Comparison of ENCODE assay signal across 24 mouse cellular contexts in the genomic region with DNA sequence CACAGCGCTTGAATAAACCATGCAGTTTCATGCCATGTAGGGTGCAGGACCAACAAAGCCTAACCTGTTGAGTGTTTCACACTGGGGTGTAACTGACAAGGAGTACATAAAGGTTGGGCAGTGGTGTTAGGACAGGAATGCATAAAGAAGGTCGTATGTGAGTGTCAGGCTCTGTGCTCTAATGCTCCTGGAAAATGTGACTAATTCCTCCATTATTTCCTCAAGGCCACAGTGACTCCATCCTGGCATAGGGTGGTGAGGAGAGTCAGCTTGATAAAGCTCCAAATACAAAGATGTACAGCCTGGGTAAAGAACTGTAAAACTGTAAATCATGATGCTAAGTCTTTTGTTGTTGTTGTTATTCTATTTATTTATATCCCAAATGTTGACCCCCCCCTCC.
A peak's percentile ranks its signal among the peaks of the same experiment; 100 is the strongest.
DNase-seq lines count a peak whose midpoint lies in the region; ATAC-seq and TF ChIP-seq lines count a peak whose summit lies in the region.
"Had no signal": no experiment of that assay in that cellular context is flagged by ENCODE, and none has a peak within 500 bp of the region (broad histone marks: within the 10 kb centered on the region; RNA-seq: fewer than 3 reads in every experiment).

No protein-coding gene starts in this region.

- H3K9me3 ChIP-seq in kidney, embryonic 14.5 days (ENCODE audit: control insufficient read depth, low read length): no peaks in the 10 kb centered on the region
- H3K9me3 ChIP-seq in forebrain, embryonic 14.5 days (replicated peaks; ENCODE audit: control insufficient read depth, low read length): no peaks in the 10 kb centered on the region
- H3K9me3 ChIP-seq: forebrain, embryonic 15.5 days; hindbrain, embryonic 12.5 days; hindbrain, embryonic 15.5 days had no signal

- no peak overlapping the region for H3K9ac ChIP-seq in kidney, embryonic 14.5 days (ENCODE audit: low read depth, low read length)
- no peak overlapping the region for H3K9ac ChIP-seq in forebrain, embryonic 14.5 days (ENCODE audit: low read length)
- H3K9ac ChIP-seq: forebrain, embryonic 15.5 days; hindbrain, embryonic 12.5 days; hindbrain, embryonic 15.5 days had no signal

- CTCF ChIA-PET in Patski (lab: Charles Lee): no interaction called here

- H3K36me3 ChIP-seq in kidney, embryonic 14.5 days (ENCODE audit: control insufficient read depth, insufficient read depth, low read length): no peaks in the 10 kb centered on the region
- no peaks in the 10 kb centered on the region for H3K36me3 ChIP-seq in forebrain, embryonic 14.5 days (ENCODE audit: control insufficient read depth, insufficient read depth, low read length)
- H3K36me3 ChIP-seq: forebrain, embryonic 15.5 days; G1E; hindbrain, embryonic 12.5 days; hindbrain, embryonic 15.5 days had no signal

- POLR2A ChIA-PET in Patski (lab: Charles Lee): interaction anchor here (0.9 kb wide), 1 partner anchor 12 kb away, joined by 3 read pairs; no protein-coding TSS in a partner anchor

- TF ChIP-seq POLR2A in embryonic fibroblast, embryonic 13.5 days (IDR thresholded peaks at IDR 0.05; ENCODE audit: low read depth, low read length): no peak

- in situ Hi-C loops in Patski (cut with MboI; ENCODE audit: low pct_unique_long_range_greater_than_20kb): loop anchor here (10.0 kb wide), 1 partner anchor 399 kb away; no protein-coding TSS in a partner anchor

- H3K4me3 ChIP-seq in kidney, embryonic 14.5 days (ENCODE audit: low read length): no peak overlapping the region
- H3K4me3 ChIP-seq in embryonic fibroblast, embryonic 13.5 days (ENCODE audit: insufficient read depth, low read length): no peak overlapping the region
- H3K4me3 ChIP-seq in forebrain, embryonic 14.5 days (ENCODE audit: low read depth, low read length): no peak overlapping the region
- H3K4me3 ChIP-seq: forebrain, embryonic 15.5 days; gastrocnemius, adult 2 months; hindbrain, embryonic 12.5 days; hindbrain, embryonic 15.5 days had no signal

- DNase-seq in kidney, adult 18-20 months: no peak
- DNase-seq in Patski (ENCODE audit: low read depth, low spot score): peak; percentile 20
- peak; percentile 9 for DNase-seq in adrenal gland, postnatal 14 days
- no peak for DNase-seq in forebrain, embryonic 14.5 days (ENCODE audit: low spot score)
- DNase-seq in urinary bladder, postnatal 36 days (ENCODE audit: low spot score in 2 of 2): no peak
- DNase-seq in frontal cortex, postnatal 10 days (ENCODE audit: low spot score in 2 of 2): no peak
- DNase-seq: B cell, adult 2 months; cerebellum, adult 11-12 months; cerebellum, adult 8-10 months; cerebellum, postnatal 10 days; cerebellum, postnatal 36 days; gastrocnemius, adult 2 months; gastrocnemius, postnatal 14 days; heart, adult 11 months; kidney, adult 8-10 months had no signal

- H3K4me1 ChIP-seq in kidney, embryonic 14.5 days (ENCODE audit: control insufficient read depth, insufficient read depth, low read length): no peaks in the 10 kb centered on the region; the same call in 1 of the 2 replicates
- H3K4me1 ChIP-seq in embryonic fibroblast, embryonic 13.5 days (ENCODE audit: control insufficient read depth, insufficient read depth, low read length): peaks cover 17% of the 10 kb centered on the region
- no peaks in the 10 kb centered on the region for H3K4me1 ChIP-seq in forebrain, embryonic 14.5 days (ENCODE audit: control insufficient read depth, insufficient read depth, low read length)
- H3K4me1 ChIP-seq: forebrain, embryonic 15.5 days; hindbrain, embryonic 12.5 days; hindbrain, embryonic 15.5 days had no signal

- no peak overlapping the region for H3K27ac ChIP-seq in kidney, embryonic 14.5 days (ENCODE audit: low read depth, low read length)
- H3K27ac ChIP-seq in embryonic fibroblast, embryonic 13.5 days (ENCODE audit: insufficient read depth, low read length): peak overlapping the region; percentile 36; the same call in 1 of the 2 replicates
- H3K27ac ChIP-seq in forebrain, embryonic 14.5 days (ENCODE audit: low read depth, low read length): no peak overlapping the region
- H3K27ac ChIP-seq: forebrain, embryonic 15.5 days; gastrocnemius, adult 2 months; hindbrain, embryonic 12.5 days; hindbrain, embryonic 15.5 days had no signal

- no peak for TF ChIP-seq CTCF in Patski (IDR thresholded peaks at IDR 0.05)
- no peak for TF ChIP-seq CTCF in embryonic fibroblast, embryonic 13.5 days (IDR thresholded peaks at IDR 0.05; ENCODE audit: borderline replicate concordance, insufficient read depth, low read length)

- WGBS in kidney, embryonic 14.5 days: 74% methylated on average over 2 of the region's 2 CpGs
- 78% methylated on average over 2 of the region's 2 CpGs for WGBS in forebrain, embryonic 14.5 days

- H3K4me2 ChIP-seq in kidney, embryonic 14.5 days (replicated peaks; ENCODE audit: low read depth, low read length): no peak overlapping the region
- H3K4me2 ChIP-seq in forebrain, embryonic 14.5 days (ENCODE audit: low read length): no peak overlapping the region
- H3K4me2 ChIP-seq: forebrain, embryonic 15.5 days; heart, embryonic 11.5 days; hindbrain, embryonic 12.5 days; hindbrain, embryonic 15.5 days had no signal

- ATAC-seq in kidney, embryonic 14.5 days (ENCODE audit: low FRiP score, low TSS enrichment): 0 out of 2 replicates have a peak, but pooled peaks have one; percentile 39
- no peak for ATAC-seq in Patski
- ATAC-seq in forebrain, embryonic 14.5 days: no peak
- ATAC-seq: forebrain, embryonic 15.5 days; intestine, postnatal 0 days had no signal

- no peaks in the 10 kb centered on the region for H3K27me3 ChIP-seq in kidney, embryonic 14.5 days (ENCODE audit: control insufficient read depth, insufficient read depth, low read length)
- no peaks in the 10 kb centered on the region for H3K27me3 ChIP-seq in Patski
- no peaks in the 10 kb centered on the region for H3K27me3 ChIP-seq in forebrain, embryonic 14.5 days (replicated peaks; ENCODE audit: control insufficient read depth, insufficient read depth, low read length)
- H3K27me3 ChIP-seq: CH12.LX; forebrain, embryonic 15.5 days; hindbrain, embryonic 12.5 days; hindbrain, embryonic 15.5 days had no signal

Comparison
In these comparisons a context has a peak if more than half of its experiments do, and no peak if none do; other contexts are left out.
1. DNase-seq: peak in Patski (single experiment) and adrenal gland, postnatal 14 days (single experiment); none in kidney, adult 18-20 months (single experiment), forebrain, embryonic 14.5 days (single experiment), urinary bladder, postnatal 36 days (0 of 2) and frontal cortex, postnatal 10 days (0 of 2).